Mouse (Mus musculus): ENCODE results near the gene Aurkb.

The Aurkb gene

DNA sequence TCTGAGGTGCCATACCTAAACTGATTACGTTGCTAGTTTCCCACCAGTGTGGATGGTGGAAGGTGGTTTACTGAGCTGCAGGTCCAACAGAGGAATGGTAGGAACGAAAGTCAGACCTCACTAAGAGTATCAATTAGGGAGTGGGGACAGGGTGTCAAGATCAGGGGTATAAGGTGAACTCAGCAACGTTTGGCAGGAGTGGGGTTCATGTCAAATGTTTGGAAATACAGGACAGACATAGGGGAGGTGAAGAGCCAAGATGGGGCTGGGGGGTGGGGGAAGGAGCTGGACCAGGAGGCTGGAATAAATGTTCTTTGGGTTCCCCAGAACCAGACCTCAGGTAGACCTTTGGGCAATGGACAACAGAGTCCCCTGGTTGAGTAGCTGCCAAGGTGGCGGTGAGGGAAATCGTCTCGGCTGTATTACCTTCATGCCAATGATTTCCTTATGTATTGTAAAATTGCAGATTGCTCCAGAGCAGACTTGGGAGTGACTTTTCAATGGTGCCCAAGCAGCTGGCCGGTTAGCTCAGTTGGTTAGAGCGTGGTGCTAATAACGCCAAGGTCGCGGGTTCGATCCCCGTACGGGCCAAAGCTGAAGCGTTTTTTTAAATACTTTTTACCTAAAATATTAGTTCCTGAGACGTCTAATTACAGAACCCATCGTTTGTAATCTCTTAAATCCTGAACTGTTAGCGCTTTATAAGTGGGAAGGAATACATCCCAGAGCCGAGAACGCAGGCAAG is 8.8 kb upstream of the Aurkb start:
- peak; percentile 88 for DNase-seq

GRCm38 (mm10) chr11:69037231-69038061 is 8.0 kb upstream of the Aurkb start:
- DNase-seq, result peak; percentile 87

DNA sequence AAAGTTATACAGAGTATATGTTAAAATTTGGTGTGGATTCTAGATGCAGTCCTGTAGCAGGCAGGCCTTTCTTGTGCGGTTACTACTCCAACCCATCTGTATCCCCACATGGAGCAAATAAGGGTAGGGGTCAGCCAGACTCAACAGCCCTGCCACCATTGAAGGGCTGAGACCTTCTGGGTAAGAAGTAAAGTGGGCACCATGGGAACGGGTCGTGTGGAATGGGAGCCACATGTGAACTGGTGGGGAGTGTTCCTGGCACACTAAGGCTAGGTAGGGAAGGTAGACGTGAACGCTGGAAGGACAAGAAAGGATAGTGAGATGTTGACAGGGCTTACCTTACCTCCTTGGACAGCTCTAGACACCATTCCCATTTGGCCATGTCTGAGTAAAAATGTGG is 7.3 kb upstream of the Aurkb start:
- no peak for DNase-seq

- DNase-seq, result no peak
Measured at GRCm38 (mm10) chr11:69046395-69046774, 938 bp downstream of the Aurkb start.

DNA sequence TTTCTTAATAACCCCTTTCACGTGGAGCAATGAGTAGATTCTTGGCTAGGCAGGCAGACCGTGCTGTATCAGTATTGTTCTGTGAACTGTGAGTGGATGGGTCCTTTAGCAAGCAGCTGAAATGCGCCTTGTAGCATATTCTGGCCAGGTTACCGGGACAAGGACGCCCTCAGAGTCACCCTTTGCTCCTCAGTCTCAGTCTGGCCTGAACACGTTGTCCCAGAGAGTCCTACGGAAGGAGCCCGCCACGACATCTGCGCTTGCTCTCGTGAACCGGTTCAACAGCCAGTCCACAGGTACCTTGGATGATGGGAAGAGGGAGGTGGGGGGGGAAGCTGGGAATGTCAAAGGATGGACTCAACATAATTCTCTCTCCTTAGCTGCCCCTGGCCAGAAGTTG is 2.1 kb downstream of the Aurkb start:
- DNase-seq, result no peak

DNA sequence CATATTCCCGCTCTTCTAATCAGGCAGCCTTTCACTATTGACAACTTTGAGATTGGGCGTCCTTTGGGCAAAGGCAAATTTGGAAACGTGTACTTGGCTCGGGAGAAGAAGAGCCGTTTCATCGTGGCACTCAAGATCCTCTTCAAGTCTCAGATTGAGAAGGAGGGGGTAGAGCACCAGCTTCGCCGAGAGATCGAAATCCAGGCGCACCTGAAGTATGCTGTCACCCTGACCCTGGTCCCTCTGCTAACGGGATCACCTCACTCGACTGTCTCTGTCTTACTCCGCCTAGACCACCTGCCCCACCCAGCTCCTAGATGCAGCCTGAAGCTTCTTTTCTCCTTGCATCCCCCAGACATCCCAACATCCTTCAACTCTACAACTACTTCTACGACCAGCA is 2.7 kb downstream of the Aurkb start:
- no peak for DNase-seq

DNA sequence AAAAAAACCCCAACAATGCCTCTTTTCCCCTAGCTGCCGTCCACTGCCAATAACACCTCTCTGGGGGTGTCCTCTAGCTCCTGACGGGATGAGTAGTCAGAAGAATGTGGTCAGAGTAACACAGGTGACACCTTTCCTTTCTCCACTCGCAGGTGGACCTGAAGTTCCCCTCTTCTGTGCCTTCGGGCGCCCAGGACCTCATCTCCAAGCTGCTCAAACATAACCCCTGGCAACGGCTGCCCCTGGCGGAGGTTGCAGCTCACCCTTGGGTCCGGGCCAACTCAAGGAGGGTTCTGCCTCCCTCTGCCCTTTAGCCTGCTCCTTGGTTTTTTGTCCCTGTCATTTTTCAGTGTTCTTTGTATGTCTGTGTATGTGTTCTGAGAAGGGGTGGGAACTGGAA is 5.3 kb downstream of the Aurkb start:
- DNase-seq, result no peak

DNA sequence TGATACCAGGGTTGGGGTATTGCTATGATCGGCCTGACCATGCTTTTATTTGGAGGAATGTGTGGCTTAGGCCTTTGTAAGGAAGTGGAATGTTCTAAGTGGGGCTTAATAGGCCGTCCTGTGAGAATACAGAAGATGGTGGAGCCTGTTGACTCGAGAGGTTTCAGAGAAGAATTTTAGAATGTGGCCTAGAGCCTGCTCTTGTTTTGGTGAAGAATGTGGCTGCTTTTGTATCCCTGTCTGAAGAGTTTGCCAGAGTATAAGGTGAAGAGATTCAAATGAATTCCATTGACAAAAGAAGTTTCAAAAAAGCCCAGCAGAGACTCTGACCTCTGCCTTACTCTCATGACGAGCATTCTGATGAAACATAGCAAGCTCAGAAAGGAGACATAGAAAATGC is 6.3 kb downstream of the Aurkb start:
- no peak for DNase-seq

DNA sequence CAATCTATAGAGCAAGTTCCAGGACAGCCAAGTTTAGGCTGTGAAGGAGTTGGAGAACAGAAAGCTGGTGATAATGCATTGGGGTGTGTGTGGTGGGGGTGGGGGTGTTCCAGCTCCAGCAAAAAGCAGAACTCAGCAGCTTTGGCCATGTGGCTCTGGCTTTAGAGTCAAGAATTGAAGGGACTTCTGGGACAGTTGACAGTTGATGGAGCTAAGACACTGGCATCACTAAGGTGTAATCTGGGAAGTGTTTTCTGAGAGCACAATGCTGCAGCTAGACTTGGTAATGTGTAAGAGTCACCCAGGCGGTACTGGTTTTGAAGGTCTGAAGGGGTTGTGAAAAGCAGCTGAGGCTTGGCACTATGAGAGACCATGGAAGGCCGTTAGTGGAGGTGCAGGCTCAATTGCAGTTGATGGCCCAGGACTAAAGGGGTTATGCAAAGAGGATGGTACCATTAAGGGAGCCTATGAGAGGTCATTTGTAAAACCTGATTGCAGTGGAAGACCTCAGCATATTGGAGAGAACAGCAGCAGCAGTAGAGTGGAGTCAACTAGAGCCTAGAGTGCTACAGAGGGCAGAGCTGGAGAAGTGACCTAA is 7.5 kb downstream of the Aurkb start:
- no peak for DNase-seq

- no peak for DNase-seq
Measured at GRCm38 (mm10) chr11:69053848-69054247, 8.4 kb downstream of the Aurkb start.

DNA sequence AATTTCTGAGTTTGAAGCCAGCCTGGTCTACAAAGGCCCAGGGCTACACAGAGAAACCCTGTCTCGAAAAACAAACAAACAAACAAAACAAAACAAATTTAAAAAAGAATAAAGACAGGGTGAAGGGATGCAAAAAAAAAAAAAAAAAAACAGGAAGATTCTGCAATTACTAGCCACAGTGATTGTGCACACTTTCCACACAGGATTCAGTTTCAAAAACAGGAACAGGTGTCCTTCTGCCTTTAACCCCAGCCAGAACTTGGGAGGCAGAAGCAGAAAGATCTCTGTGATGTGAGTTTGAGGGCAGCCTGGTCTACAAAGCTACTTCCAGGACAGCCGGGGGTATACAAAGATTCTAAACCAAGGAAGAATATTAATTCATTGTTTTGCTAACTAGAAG is 12.8 kb downstream of the Aurkb start:
- DNase-seq, result no peak

DNA sequence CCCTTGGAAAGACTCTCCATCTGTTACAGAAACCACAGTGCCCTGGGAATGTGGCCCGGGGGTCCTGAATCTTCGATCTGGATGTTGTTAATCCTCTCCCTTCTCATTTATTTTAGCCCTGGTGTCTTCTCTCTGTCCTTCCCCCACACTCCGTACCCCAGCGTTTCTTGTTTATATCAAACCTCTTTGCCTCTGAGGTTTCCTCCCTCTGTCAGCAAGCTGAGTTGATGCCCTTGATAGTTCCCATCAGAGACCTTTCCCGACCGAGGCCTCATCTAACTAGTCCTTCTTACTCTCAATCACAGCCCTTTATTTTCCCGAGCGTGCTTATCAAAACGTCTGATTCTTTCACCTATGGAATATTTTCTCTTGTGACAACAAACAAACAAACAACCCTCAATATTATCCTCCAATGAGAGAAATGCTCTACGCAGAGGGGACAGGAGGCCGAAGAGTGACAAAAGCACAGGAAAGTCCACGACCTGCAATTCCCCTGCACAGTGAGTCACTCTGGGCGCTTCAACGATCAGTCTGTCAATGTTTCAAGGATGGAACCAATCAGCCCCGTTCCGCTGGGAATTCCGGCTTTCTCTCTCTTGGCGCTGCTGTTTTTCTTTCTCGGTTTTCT is 13.4 kb downstream of the Aurkb start:
- no peak for DNase-seq

DNA sequence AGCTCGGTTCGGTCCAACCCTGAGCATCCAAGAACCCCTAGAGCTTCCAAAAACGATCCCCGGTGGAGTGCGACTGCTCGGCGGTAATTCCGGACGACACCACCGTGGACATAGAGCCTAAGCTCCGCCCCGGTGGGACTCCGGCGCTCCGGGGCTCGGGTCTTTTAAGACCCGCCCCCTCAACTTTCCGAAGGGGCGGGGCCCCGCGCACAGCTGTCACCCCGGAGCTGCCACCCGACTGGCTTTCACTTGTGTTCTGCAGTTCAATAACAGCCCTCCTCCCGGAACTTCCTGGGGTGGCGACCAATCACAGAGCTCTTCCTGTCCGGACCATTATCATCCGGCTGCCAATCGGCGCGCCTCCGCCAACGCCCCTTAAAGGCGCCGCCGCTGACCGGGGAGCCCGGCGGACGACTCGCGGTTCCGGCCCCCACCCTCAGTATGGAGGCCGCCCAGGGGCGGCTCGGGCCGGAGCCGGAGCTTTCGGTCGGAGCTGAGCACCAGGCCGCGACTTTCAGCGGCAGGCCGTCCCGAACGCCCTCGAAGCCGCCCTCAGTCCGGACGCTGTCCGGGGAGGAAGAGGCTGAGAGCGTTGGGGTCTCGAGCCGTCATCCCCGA is 14.0 kb downstream of the Aurkb start, which contains the start of gene Borcs6:
Gene Borcs6, plus strand, starts transcription at position 361 of the 618 bp plus-strand sequence.
- peak; percentile 96 for DNase-seq

- peak; percentile 78 for DNase-seq
Measured at GRCm38 (mm10) chr11:69059975-69060411, 14.5 kb downstream of the Aurkb start.

- peak; percentile 66 for DNase-seq
Measured at GRCm38 (mm10) chr11:69060448-69061254, 15.2 kb downstream of the Aurkb start.

- no peak for DNase-seq
Measured at GRCm38 (mm10) chr11:69061255-69061912, 15.9 kb downstream of the Aurkb start.

DNA sequence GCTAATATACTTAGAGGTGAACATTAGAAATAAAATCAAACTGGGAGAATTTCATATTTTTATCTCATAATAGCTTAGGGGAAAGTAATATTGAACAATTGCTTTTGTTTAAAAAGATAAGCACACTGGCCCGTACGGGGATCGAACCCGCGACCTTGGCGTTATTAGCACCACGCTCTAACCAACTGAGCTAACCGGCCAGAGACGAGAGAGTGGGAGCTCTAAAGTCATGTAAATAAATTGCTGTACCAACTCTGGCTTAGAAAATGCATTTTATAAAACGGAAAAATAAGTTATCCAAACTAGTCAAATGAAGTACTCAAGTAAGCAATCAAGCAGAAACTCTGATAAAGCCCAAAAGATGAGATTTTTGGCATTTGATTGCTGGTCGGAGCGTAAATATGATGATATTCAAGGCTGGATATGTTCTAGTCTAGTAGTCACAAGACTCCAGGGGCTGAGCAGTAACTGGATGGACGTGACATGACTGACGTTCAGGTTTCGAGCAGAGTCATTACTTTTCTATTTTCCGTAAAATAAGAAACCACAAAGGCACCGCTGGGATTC is 16.8 kb downstream of the Aurkb start:
- DNase-seq, result peak; percentile 85

- peak; percentile 96 for DNase-seq
Measured at GRCm38 (mm10) chr11:69062761-69063224, 17.3 kb downstream of the Aurkb start.

DNA sequence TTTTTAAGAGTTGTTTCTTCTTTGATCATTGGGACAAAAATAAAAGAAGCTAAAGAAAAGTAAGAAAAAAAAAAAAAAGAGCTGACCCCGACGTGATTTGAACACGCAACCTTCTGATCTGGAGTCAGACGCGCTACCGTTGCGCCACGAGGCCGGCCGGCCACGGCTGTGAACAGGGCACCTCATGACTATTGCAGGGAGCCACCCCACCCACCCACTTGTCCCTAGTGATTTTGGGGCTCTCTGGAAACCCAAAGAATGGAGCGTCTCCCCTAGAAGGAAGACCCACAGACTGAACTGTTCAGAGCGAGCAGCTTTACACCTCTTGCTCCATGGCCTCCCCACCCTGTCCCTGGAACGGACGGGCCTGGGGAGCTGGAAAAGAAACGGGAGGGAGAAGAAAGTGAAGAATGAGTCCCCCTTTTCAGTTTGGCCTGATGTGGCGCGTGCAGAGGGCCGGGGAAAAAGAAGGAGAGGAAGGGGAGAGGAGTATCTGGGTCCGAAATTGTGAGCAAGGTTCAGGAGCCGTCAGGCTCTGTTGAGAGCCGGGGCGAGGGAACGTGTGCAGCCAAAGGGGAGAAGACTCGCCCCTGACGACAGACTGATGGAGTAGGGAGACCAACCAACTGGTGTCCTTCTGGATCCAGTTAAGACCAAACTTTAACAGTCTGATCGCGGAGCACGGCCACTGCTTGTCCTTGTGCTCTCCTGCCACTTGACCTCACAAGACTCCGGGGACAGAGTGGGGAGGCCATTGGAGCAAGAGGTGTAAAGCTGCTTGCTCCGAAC is 18.2 kb downstream of the Aurkb start:
- peak; percentile 92 for DNase-seq
